Mouse (Mus musculus): ENCODE results near the gene Cntnap2.

- TF ChIP-seq POLR2A (IDR thresholded peaks at IDR 0.05; ENCODE audit: borderline replicate concordance, low read depth, low read length) (no peak), CTCF (IDR thresholded peaks at IDR 0.05; ENCODE audit: low read depth, low read length) (no peak)
These were observed 2282.3 kb downstream of the Cntnap2 start for GRCm38 (mm10) chr6:47341503-47341884.
